Mouse (Mus musculus): ENCODE results near the gene Krt16.

GRCm38 (mm10) chr11:100208542-100208941, 40.2 kb downstream of the Krt16 start:
- TF ChIP-seq POLR2A (IDR thresholded peaks at IDR 0.05; ENCODE audit: borderline replicate concordance, insufficient read depth, low read length) (no peak), CTCF (IDR thresholded peaks at IDR 0.05; ENCODE audit: borderline replicate concordance, insufficient read depth, low read depth, low read length) (no peak)
